Comparison of ENCODE assay signal across 8 mouse cellular contexts in the genomic region with DNA sequence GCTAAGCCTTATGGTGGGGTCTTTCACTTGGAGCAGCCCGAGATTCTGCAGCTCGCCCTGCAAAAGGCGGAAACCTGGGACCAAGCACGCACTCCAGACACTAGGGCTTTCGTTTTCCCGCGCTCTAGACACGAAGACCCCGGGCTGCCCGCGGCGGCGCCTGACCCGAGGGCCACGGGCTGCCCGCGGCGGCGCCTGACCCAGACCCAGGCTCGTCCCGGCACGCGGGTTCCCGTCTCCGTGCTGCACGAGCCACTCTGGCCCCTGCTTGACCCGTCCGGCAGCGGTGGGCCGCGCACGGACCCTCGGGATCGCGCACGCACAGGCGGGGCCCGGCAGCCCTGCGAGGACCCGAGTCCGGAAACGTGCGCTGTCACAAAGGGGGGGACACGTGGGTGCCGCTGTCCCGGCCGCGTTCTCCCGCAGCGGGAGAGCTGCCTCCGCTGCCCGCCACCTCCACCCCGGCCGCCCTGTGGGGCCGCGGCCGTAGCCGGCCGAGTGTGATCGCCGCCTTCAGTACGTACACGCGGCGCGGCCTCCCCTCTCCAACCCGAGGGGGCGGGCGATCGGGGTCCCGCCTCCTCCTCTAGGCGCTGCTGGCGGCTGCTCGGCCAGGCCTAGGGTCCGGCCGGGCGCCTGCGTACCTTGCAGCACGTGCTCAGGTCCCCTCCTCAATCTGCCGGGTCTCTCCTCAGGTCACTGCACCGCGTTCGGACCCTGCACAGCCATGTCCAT. TPM values are rescaled to one million over a fixed set of nuclear protein-coding genes. Genes with fewer than 3 reads are reported as not detected.
A peak's percentile ranks its signal among the peaks of the same experiment; 100 is the strongest.
DNase-seq lines count a peak whose midpoint lies in the region; ATAC-seq and TF ChIP-seq lines count a peak whose summit lies in the region.

A gene (plus strand): TSS at position 271 of the 735 bp plus-strand sequence.

- peaks cover 21% of the 10 kb centered on the region for H3K4me1 ChIP-seq in bone marrow macrophage, adult 2 months (ENCODE audit: control insufficient read depth, insufficient read depth, low read length)
- peaks cover 6% of the 10 kb centered on the region; the same call in 1 of the 2 replicates for H3K4me1 ChIP-seq in embryonic fibroblast, embryonic 13.5 days (ENCODE audit: control insufficient read depth, insufficient read depth, low read length)
- H3K4me1 ChIP-seq in limb, embryonic 13.5 days = peaks cover 41% of the 10 kb centered on the region
- peaks cover 29% of the 10 kb centered on the region for H3K4me1 ChIP-seq in midbrain, embryonic 15.5 days

- DNase-seq in B cell, adult 2 months = peak; percentile 83 to 91
- peak; percentile 90 for DNase-seq in heart, adult 9 months (ENCODE audit: low spot score in 2 of 2)
- peak; percentile 86 for DNase-seq in kidney, adult 9 months
- DNase-seq in spleen, adult 18-20 months = peak; percentile 77 to 80

- TF ChIP-seq POLR2A in bone marrow macrophage, adult 2 months (IDR thresholded peaks at IDR 0.05; ENCODE audit: borderline replicate concordance, low read depth, low read length) = no peak
- TF ChIP-seq POLR2A in embryonic fibroblast, embryonic 13.5 days (IDR thresholded peaks at IDR 0.05; ENCODE audit: low read depth, low read length) = peak; percentile 85

- TF ChIP-seq CTCF in bone marrow macrophage, adult 2 months (IDR thresholded peaks at IDR 0.05; ENCODE audit: low read depth, low read length) = no peak
- no peak for TF ChIP-seq CTCF in embryonic fibroblast, embryonic 13.5 days (IDR thresholded peaks at IDR 0.05; ENCODE audit: borderline replicate concordance, insufficient read depth, low read length)

- peak within 1 kb of the TSS; percentile 99 for H3K4me2 ChIP-seq in limb, embryonic 13.5 days (replicated peaks)
- H3K4me2 ChIP-seq in midbrain, embryonic 15.5 days = peak within 1 kb of the TSS; percentile 94

- no peaks in the 10 kb centered on the region for H3K27me3 ChIP-seq in limb, embryonic 13.5 days
- H3K27me3 ChIP-seq in midbrain, embryonic 15.5 days (replicated peaks) = no peaks in the 10 kb centered on the region

- under 1% methylated on average over 74 of the region's 83 CpGs for WGBS in limb, embryonic 13.5 days
- WGBS in midbrain, embryonic 15.5 days = under 1% methylated on average over 75 of the region's 83 CpGs

- H3K36me3 ChIP-seq in limb, embryonic 13.5 days = peaks cover 53% of the 10 kb centered on the region
- peaks cover 9% of the 10 kb centered on the region; the same call in 1 of the 2 replicates for H3K36me3 ChIP-seq in midbrain, embryonic 15.5 days (replicated peaks)

- peak within 1 kb of the TSS; percentile 98 for H3K9ac ChIP-seq in limb, embryonic 13.5 days
- H3K9ac ChIP-seq in midbrain, embryonic 15.5 days = peak within 1 kb of the TSS; percentile 84

- peak; percentile 88 for ATAC-seq in limb, embryonic 13.5 days (ENCODE audit: low FRiP score, low read depth)
- peak; percentile 92 for ATAC-seq in midbrain, embryonic 15.5 days (replicated peaks)

- H3K4me3 ChIP-seq in bone marrow macrophage, adult 2 months (ENCODE audit: insufficient read depth, low read length) = peak within 1 kb of the TSS; percentile 91
- H3K4me3 ChIP-seq in embryonic fibroblast, embryonic 13.5 days (ENCODE audit: insufficient read depth, low read length) = peak within 1 kb of the TSS; percentile 81
- peak within 1 kb of the TSS; percentile 95 for H3K4me3 ChIP-seq in limb, embryonic 13.5 days
- H3K4me3 ChIP-seq in midbrain, embryonic 15.5 days = peak within 1 kb of the TSS; percentile 86

- no peaks in the 10 kb centered on the region for H3K9me3 ChIP-seq in limb, embryonic 13.5 days
- H3K9me3 ChIP-seq in midbrain, embryonic 15.5 days = no peaks in the 10 kb centered on the region

- peak within 1 kb of the TSS; percentile 96 for H3K27ac ChIP-seq in bone marrow macrophage, adult 2 months (ENCODE audit: insufficient read depth, low read depth, low read length)
- H3K27ac ChIP-seq in embryonic fibroblast, embryonic 13.5 days (ENCODE audit: insufficient read depth, low read length) = peak within 1 kb of the TSS; percentile 96
- peak within 1 kb of the TSS; percentile 98 for H3K27ac ChIP-seq in limb, embryonic 13.5 days
- H3K27ac ChIP-seq in midbrain, embryonic 15.5 days = peak within 1 kb of the TSS; percentile 98

RNA-seq across cellular contexts. Expression of the gene that starts here (rescaled TPM):
- 28.4 and 35.2 TPM in 2 replicates for polyA plus RNA-seq in bone marrow macrophage, adult 2 months (2012; ENCODE audit: insufficient read depth, insufficient read length, missing spikeins)
- 81.3 and 85.7 TPM in 2 replicates for polyA plus RNA-seq in embryonic fibroblast, embryonic 13.5 days (2011; ENCODE audit: insufficient read length, low read depth, missing spikeins)
- 102 and 110 TPM in 2 replicates for polyA plus RNA-seq in limb, embryonic 13.5 days (2015; fragmentation: Nextera tagmentation; extraction: Ambion mirVana)
- polyA plus RNA-seq in midbrain, embryonic 15.5 days (2015; fragmentation: Nextera tagmentation; extraction: Ambion mirVana) = 63.1 and 70.2 TPM in 2 replicates

Comparison
In these comparisons a context has a peak if more than half of its experiments do, and no peak if none do; other contexts are left out.
1. Peak in every context shown above with its lines: DNase-seq, ATAC-seq, H3K4me3 ChIP-seq and H3K27ac ChIP-seq.